ENCODE assay signal across 10 mouse cellular contexts in the genomic region with DNA sequence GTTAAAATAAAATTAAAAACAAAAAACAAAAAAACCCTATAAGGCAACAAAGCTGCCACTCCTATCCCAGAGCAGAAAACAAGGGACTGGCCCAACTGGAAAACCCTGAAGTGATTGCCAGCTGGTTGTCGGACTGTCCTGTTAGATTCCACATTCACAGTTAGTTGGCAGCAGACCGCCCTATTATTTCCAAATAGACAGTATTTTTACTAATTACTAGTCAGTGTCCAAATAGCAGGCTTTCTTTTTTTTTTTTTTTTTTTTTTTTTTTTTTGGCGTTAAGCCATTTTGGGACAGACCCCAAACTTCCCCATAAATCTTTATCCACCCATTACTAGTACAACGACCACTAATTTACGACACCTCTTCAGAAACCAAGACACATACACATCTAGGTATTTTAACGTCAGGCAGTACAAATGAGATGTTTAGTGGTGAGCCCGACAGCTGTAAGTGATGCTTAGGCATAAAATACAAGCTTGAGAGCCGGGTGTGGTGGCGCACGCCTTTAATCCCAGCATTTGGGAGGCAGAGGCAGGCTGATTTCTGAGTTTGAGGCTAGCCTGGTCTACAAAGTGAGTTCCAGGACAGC. TPM values are rescaled to one million over a fixed set of nuclear protein-coding genes. Genes with fewer than 3 reads are reported as not detected.
DNase-seq lines count a peak whose midpoint lies in the region; ATAC-seq and TF ChIP-seq lines count a peak whose summit lies in the region.
"Had no signal": no experiment of that assay in that cellular context is flagged by ENCODE, and none has a peak within 500 bp of the region (broad histone marks: within the 10 kb centered on the region; RNA-seq: fewer than 3 reads in every experiment).

No protein-coding gene starts in this region.

- intact Hi-C loops in gastrocnemius, postnatal 14 days (cut with DNase I; ENCODE audit: low total_unique reads) = no loop called here

- H3K9me3 ChIP-seq in intestine, embryonic 14.5 days (ENCODE audit: control insufficient read depth, low read length) = no peaks in the 10 kb centered on the region
- no peaks in the 10 kb centered on the region for H3K9me3 ChIP-seq in midbrain, postnatal 0 days (ENCODE audit: low read length)

- peak overlapping the region; percentile 74 for H3K4me2 ChIP-seq in intestine, embryonic 14.5 days (ENCODE audit: low read length)
- H3K4me2 ChIP-seq in midbrain, postnatal 0 days (ENCODE audit: low read depth, low read length, poor library complexity, severe bottlenecking) = peak overlapping the region; percentile 96

- WGBS in liver, adult 2 months = 81% methylated on average over 10 of the region's 10 CpGs
- WGBS in intestine, embryonic 14.5 days = 81% methylated on average over 10 of the region's 10 CpGs
- WGBS in midbrain, postnatal 0 days = 87% methylated on average over 10 of the region's 10 CpGs

- H3K27me3 ChIP-seq in liver, adult 2 months (ENCODE audit: control insufficient read depth, insufficient read depth, low read length) = no peaks in the 10 kb centered on the region
- no peaks in the 10 kb centered on the region for H3K27me3 ChIP-seq in intestine, embryonic 14.5 days (replicated peaks; ENCODE audit: control insufficient read depth, insufficient read depth, low read length)
- no peaks in the 10 kb centered on the region for H3K27me3 ChIP-seq in midbrain, postnatal 0 days (ENCODE audit: insufficient read depth, low read length)

- peaks cover 6% of the 10 kb centered on the region; the same call in 1 of the 2 replicates for H3K79me2 ChIP-seq in liver, adult 2 months (ENCODE audit: control insufficient read depth, insufficient read depth, low read length)

- no peak for TF ChIP-seq CTCF in liver, adult 2 months (IDR thresholded peaks at IDR 0.05; ENCODE audit: low read depth, low read length)
- TF ChIP-seq CTCF in embryonic fibroblast, embryonic 13.5 days (IDR thresholded peaks at IDR 0.05; ENCODE audit: borderline replicate concordance, insufficient read depth, low read length) = no peak
- no peak for TF ChIP-seq CTCF in midbrain, postnatal 0 days (IDR thresholded peaks at IDR 0.05)

- no peak for DNase-seq in liver, adult 2 months (ENCODE audit: extremely low read depth, low read depth, low spot score)
- no peak for DNase-seq in liver
- no peak for DNase-seq in intestine, embryonic 14.5 days (ENCODE audit: low spot score)
- peak; percentile 3 for DNase-seq in midbrain, postnatal 0 days (ENCODE audit: low spot score)
- DNase-seq in Muller cell, postnatal 12 days (ENCODE audit: inconsistent ontology term) = no peak
- no peak for DNase-seq in adrenal gland, postnatal 14 days
- DNase-seq in gastrocnemius, postnatal 14 days = no peak

- ATAC-seq in intestine, embryonic 14.5 days (replicated peaks; ENCODE audit: low FRiP score, low TSS enrichment, low read depth) = peak; percentile 1; the same call in 1 of the 2 replicates
- no peak for ATAC-seq in midbrain, postnatal 0 days (ENCODE audit: low FRiP score)

- H3K4me1 ChIP-seq in liver, adult 2 months (ENCODE audit: control insufficient read depth, insufficient read depth, low read length) = peaks cover 5% of the 10 kb centered on the region
- no peaks in the 10 kb centered on the region; the same call in none of the 2 replicates for H3K4me1 ChIP-seq in embryonic fibroblast, embryonic 13.5 days (ENCODE audit: control insufficient read depth, insufficient read depth, low read length)
- H3K4me1 ChIP-seq in intestine, embryonic 14.5 days (replicated peaks; ENCODE audit: control insufficient read depth, insufficient read depth, low read length) = no peaks in the 10 kb centered on the region; the same call in 1 of the 2 replicates
- H3K4me1 ChIP-seq in midbrain, postnatal 0 days (ENCODE audit: insufficient read depth, low read length) = no peaks in the 10 kb centered on the region

- H3K27ac ChIP-seq in liver, adult 2 months (replicated peaks; ENCODE audit: insufficient read depth, low read depth, low read length) = 0 out of 2 replicates have a peak overlapping the region, but pooled peaks have one; percentile 25
- H3K27ac ChIP-seq in embryonic fibroblast, embryonic 13.5 days (ENCODE audit: insufficient read depth, low read length) = peak overlapping the region; percentile 57
- H3K27ac ChIP-seq in intestine, embryonic 14.5 days (ENCODE audit: low read depth) = peak overlapping the region; percentile 65
- H3K27ac ChIP-seq in midbrain, postnatal 0 days (ENCODE audit: low read depth, low read length) = no peak overlapping the region

- TF ChIP-seq POLR2A in liver, adult 2 months (IDR thresholded peaks at IDR 0.05; ENCODE audit: extremely low read depth, insufficient read depth, low read length) = no peak
- TF ChIP-seq POLR2A in embryonic fibroblast, embryonic 13.5 days (IDR thresholded peaks at IDR 0.05; ENCODE audit: low read depth, low read length) = no peak

- no peak overlapping the region for H3K4me3 ChIP-seq in liver, adult 2 months (ENCODE audit: insufficient read depth, low read depth, low read length)
- H3K4me3 ChIP-seq in embryonic fibroblast, embryonic 13.5 days (ENCODE audit: insufficient read depth, low read length) = no peak overlapping the region
- peak overlapping the region; percentile 76 for H3K4me3 ChIP-seq in intestine, embryonic 14.5 days (ENCODE audit: low read depth, low read length)
- peak overlapping the region; percentile 68 for H3K4me3 ChIP-seq in midbrain, postnatal 0 days (ENCODE audit: low read depth, low read length)

- H3K9ac ChIP-seq in liver, adult 2 months (ENCODE audit: low read depth, low read length) = peak overlapping the region; percentile 22; the same call in 1 of the 2 replicates
- peak overlapping the region; percentile 64 for H3K9ac ChIP-seq in intestine, embryonic 14.5 days (ENCODE audit: low read length)
- no peak overlapping the region for H3K9ac ChIP-seq in midbrain, postnatal 0 days (replicated peaks; ENCODE audit: low read length, poor library complexity, severe bottlenecking)

- no peaks in the 10 kb centered on the region for H3K36me3 ChIP-seq in liver, adult 2 months (ENCODE audit: control insufficient read depth, insufficient read depth, low read length)
- no peaks in the 10 kb centered on the region for H3K36me3 ChIP-seq in intestine, embryonic 14.5 days (ENCODE audit: control insufficient read depth, insufficient read depth, low read length)
- H3K36me3 ChIP-seq in midbrain, postnatal 0 days (ENCODE audit: insufficient read depth, low read length) = no peaks in the 10 kb centered on the region

RNA-seq across cellular contexts. Expression of a gene that starts 0.6 kb away (rescaled TPM):
- 22.8 and 26.9 TPM in 2 replicates for total RNA-seq in liver, adult 2 months (2014; rRNA removed)
- polyA plus RNA-seq in liver, adult 2 months (2012; rRNA removed) = 7.5 and 12.0 TPM in 2 replicates
- 79.5 and 83.7 TPM in 2 replicates for polyA plus RNA-seq in embryonic fibroblast, embryonic 13.5 days (2011; ENCODE audit: insufficient read length, low read depth, missing spikeins)
- polyA plus RNA-seq in intestine, embryonic 14.5 days (2014; fragmentation: Nextera tagmentation; extraction: Ambion mirVana) = 28.1 and 28.7 TPM in 2 replicates
- total RNA-seq in midbrain, postnatal 0 days (2014; rRNA removed) = 13.0 and 14.1 TPM in 2 replicates
- polyA plus RNA-seq in midbrain, postnatal 0 days (2015; fragmentation: Nextera tagmentation; extraction: Ambion mirVana) = 8.7 and 9.9 TPM in 2 replicates
- total RNA-seq in adrenal gland, postnatal 14 days (2021) = 26.4 and 49.8 TPM in 2 replicates
- total RNA-seq in gastrocnemius, postnatal 14 days (2021) = 10 to 100 TPM; 11.4 to 13.7 TPM

RNA-seq across cellular contexts. Expression of a gene that starts 48.8 kb away (rescaled TPM):
- not detected in 2 replicates for total RNA-seq in liver, adult 2 months (2014; rRNA removed)
- polyA plus RNA-seq in liver, adult 2 months (2012; rRNA removed) = not detected in 2 replicates
- not detected in 2 replicates for polyA plus RNA-seq in embryonic fibroblast, embryonic 13.5 days (2011; ENCODE audit: insufficient read length, low read depth, missing spikeins)
- not detected in 2 replicates for polyA plus RNA-seq in intestine, embryonic 14.5 days (2014; fragmentation: Nextera tagmentation; extraction: Ambion mirVana)
- total RNA-seq in midbrain, postnatal 0 days (2014; rRNA removed) = not detected in 2 replicates
- not detected in 2 replicates for polyA plus RNA-seq in midbrain, postnatal 0 days (2015; fragmentation: Nextera tagmentation; extraction: Ambion mirVana)
- total RNA-seq in adrenal gland, postnatal 14 days (2021) = not detected in 2 replicates
- not detected for total RNA-seq in gastrocnemius, postnatal 14 days (2021)
- total RNA-seq: neutrophil, adult 5-6 weeks had no signal
- polyA plus RNA-seq: brain, embryonic 14.5 days had no signal

RNA-seq across cellular contexts. Expression of a gene that starts 56.6 kb away (rescaled TPM):
- 1.0 and 2.6 TPM in 2 replicates for total RNA-seq in liver, adult 2 months (2014; rRNA removed)
- 1.1 and 1.5 TPM in 2 replicates for polyA plus RNA-seq in liver, adult 2 months (2012; rRNA removed)
- polyA plus RNA-seq in embryonic fibroblast, embryonic 13.5 days (2011; ENCODE audit: insufficient read length, low read depth, missing spikeins) = 20.2 and 21.8 TPM in 2 replicates
- 4.7 and 6.1 TPM in 2 replicates for polyA plus RNA-seq in intestine, embryonic 14.5 days (2014; fragmentation: Nextera tagmentation; extraction: Ambion mirVana)
- total RNA-seq in midbrain, postnatal 0 days (2014; rRNA removed) = 122 and 132 TPM in 2 replicates
- polyA plus RNA-seq in midbrain, postnatal 0 days (2015; fragmentation: Nextera tagmentation; extraction: Ambion mirVana) = 2.8 and 3.9 TPM in 2 replicates
- 31.9 and 33.5 TPM in 2 replicates for total RNA-seq in adrenal gland, postnatal 14 days (2021)
- total RNA-seq in gastrocnemius, postnatal 14 days (2021) = 10 to 100 TPM; 11.1 to 12.2 TPM

Comparison
In these comparisons a context has a peak if more than half of its experiments do, and no peak if none do; other contexts are left out.
1. H3K4me3 ChIP-seq: peak in intestine, embryonic 14.5 days (single experiment) and midbrain, postnatal 0 days (single experiment); none in liver, adult 2 months (single experiment) and embryonic fibroblast, embryonic 13.5 days (single experiment).